Mouse (Mus musculus): ENCODE measurements around the gene Larp4b.

DNA sequence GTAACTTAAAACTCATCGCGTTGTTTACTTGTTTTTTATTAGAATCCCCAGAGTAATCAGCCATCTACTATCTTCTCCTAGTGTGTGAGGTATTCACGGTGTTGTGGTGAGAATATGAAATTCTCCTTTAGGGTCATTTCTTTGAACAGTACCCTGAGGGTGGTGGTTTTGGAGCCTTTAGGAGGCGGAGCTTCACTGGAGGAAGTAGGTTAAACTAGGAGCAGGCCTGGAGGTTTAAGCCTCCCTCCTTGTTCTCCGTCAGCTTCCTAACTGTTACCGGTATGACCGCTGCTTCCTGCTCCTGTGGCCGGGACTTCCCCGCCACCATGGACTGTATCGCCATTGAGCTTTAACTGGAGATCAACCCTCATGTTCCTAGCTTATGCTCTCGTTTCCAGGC, 86.5 kb downstream of the Larp4b start:
- TF ChIP-seq POLR2A (IDR thresholded peaks at IDR 0.05; ENCODE audit: control insufficient read depth, low read depth, low read length) (no peak), CTCF (IDR thresholded peaks at IDR 0.05; ENCODE audit: control insufficient read depth, insufficient read depth, insufficient replicate concordance, low read depth, low read length) (no peak)

All from testis, adult 2 months (tissue).